Mouse (Mus musculus) olfactory bulb, adult 2 months (tissue): ENCODE measurements around the gene Hspg2.

Experiments used
- CTCF ChIP-seq: fragments of 200-500 bp; IDR thresholded peaks from 2 replicates; pipeline ENCODE4 v1.5.1; 2012; ENCODE audit warnings: low read depth, mild to moderate bottlenecking, low read length, moderate library complexity; ENCODE audit not compliant: insufficient read depth
- POLR2A ChIP-seq: fragments of 200-500 bp; IDR thresholded peaks from 2 replicates; pipeline ENCODE4 v1.6.1; 2012; ENCODE audit warnings: mild to moderate bottlenecking, low read depth, low read length, moderate library complexity; ENCODE audit not compliant: insufficient read depth

- TF ChIP-seq POLR2A (no peak), CTCF (no peak)
Observed at GRCm38 (mm10) chr4:137453234-137453767, 15.3 kb upstream of the Hspg2 start, which contains the start of gene 1700013G24Rik.
